Mouse (Mus musculus): ENCODE results near the gene Cox15.

Cox15 gene

DNA sequence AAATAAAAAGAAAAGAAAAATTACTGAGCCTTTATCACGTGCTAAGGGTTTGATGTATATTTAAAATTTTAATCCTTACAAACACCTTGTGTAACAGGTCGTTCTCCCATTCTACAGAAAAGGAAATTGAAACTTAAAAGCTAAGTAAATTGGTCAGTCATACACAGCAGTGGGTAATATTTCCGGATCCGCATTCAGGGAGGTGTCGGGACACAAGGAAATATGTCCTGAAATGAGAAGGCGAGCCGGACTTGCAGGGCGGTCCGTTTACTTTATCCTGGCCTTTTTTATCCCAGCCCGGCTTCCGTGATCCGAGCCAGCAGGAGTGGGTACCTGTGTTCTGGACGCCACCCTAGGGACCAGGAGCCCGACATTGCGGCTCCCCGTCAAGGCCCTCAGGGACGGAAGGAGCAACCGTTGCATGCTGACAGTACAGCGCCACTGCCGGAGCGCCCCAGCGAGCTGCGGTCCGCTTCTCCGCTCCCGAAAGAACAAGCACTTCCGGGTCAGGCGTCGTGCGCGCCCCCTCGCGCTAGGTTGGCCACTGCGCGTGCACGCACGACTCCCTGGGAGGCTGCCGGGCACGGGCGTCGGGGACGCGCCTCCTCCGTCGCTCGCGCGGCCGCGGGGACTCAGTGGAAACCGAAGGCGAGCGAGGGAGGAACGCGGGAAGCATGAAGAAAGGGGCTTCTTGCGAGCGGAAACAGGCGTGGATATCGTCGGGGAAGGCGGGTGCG is at the start of gene Cox15, which contains the start of gene Cutc:
Gene Cox15 (minus strand): TSS at position 512 of the 737 bp plus-strand sequence.
Gene Cutc (plus strand): TSS at position 508 of the 737 bp plus-strand sequence.
- DNase-seq (ENCODE audit: low spot score in 2 of 2) = peak; percentile 92 to 96

DNA sequence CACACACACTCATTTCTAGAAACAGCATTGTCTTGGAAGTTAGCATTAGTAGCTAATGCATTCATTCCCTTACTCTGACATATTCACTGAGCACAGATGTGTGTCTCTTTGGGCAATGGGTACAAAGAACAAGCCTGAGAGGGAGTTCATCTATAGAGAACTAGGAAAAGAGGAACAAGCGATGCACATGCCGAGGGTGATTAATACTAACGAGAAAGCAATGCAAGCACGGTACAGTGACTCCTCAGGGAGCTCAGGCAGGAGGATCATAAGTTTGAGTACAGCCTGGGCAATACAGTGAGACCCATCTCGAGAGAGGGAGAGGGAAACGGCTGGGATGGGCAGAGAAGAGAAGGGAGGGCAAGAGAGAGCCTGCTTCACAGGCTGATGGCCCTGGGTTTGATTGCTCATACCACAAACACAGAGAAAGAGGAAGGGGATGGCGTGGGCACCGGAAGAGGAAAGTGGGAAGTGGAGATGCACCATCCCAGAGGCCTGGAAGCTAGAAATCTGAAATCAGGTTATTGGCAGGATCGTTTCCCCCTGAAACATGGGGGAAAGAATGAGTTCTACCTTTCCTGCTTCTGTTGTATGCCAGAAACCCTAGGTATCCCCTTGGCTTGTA is 48.7 kb upstream of the Cox15 start:
- DNase-seq (ENCODE audit: low spot score in 2 of 2) = no peak

DNA sequence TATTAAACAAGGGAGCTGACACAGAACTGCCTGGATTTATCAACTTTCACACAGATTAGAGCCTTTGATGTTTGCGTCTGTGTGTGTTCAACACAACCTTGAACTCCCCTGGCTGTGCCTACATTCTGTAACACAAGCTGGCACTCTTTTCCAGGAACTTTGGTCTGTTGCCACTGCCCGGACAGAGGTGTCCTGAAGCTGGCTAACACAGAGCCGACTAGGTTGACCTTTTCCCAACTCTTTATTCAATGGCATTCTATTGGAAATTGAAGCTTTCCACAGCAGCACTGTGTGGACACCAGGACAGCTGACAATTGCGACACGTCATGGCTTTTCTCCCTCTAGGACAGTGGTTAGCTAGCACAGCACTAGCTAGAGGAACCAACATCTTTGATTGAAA is 44.4 kb upstream of the Cox15 start:
- DNase-seq (ENCODE audit: low spot score in 2 of 2) = no peak

DNA sequence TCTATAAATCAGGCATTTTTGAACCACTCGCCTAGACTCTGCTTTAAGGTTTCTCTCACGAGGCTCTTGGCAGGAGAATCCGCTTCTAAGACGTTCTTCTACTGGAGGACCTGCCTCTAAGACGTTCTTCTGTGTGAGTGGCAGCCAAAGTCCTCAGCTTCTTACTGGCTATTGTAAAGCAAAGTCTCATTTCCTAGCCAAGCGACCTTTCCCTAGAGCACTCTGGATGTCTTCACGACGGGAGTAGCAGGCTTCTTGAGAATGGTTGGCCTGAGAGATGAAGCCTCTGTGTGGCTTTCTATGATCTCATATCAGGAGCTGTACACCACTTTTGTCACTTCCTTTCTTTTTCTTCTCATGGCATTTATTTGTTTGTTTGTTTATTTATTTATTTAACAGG is 42.7 kb upstream of the Cox15 start:
- DNase-seq (ENCODE audit: low spot score in 2 of 2) = no peak

DNA sequence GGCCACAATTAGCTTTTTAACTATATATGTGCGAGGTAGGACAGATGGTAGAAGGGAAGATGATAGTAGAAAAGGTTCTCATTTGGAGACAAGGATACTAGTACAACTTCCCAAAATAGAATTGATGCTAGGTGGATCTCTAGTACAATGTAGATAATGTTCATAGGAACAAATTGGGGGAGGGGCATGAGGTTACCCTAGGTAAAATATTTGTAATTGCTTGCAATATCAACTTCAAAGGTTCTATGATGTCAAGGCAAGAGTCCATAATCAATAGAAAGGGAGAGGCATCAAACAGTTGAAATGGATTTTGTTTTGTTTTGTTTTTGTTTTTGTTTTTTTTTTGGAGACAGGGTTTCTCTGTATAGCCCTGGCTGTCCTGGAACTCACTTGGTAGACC is 41.2 kb upstream of the Cox15 start:
- DNase-seq (ENCODE audit: low spot score in 2 of 2) = no peak

DNA sequence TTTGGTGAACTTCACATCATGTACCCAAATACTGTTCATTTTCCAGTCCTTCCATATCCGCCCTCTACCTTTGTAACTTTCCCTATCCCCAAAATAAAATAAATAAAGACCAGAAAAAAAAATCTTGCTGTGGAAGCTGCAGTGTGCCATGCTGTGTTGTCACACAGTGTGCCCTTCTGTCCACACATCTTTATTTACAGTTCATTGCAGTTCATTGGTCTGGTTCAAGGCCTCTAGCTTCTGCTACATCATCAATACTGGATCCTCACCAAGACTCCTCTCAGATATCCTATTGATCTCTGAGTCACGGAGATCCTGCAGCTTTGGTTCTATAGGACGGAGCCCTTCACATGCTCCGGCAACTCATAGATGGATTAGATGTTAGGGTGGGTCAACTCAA is 39.7 kb upstream of the Cox15 start:
- DNase-seq (ENCODE audit: low spot score in 2 of 2) = no peak

DNA sequence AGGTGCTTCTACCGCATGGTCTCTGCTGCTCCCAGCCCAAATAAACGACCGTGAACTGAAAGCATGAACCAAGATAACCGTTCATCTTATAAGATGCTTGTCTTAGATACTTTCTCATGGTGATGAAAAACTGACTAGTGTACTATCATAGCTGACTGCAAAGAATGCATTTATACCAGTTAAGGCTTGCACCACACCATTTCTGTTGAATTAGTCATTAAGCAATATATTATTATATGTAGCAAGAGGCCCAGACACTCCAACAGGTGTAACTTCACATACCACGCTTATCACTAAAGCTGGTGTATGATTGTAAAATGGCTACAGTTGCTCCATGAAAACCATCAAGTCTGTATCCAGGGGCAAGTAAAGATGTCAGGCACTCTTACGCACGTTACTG is 37.0 kb upstream of the Cox15 start:
- DNase-seq (ENCODE audit: low spot score in 2 of 2) = no peak

DNA sequence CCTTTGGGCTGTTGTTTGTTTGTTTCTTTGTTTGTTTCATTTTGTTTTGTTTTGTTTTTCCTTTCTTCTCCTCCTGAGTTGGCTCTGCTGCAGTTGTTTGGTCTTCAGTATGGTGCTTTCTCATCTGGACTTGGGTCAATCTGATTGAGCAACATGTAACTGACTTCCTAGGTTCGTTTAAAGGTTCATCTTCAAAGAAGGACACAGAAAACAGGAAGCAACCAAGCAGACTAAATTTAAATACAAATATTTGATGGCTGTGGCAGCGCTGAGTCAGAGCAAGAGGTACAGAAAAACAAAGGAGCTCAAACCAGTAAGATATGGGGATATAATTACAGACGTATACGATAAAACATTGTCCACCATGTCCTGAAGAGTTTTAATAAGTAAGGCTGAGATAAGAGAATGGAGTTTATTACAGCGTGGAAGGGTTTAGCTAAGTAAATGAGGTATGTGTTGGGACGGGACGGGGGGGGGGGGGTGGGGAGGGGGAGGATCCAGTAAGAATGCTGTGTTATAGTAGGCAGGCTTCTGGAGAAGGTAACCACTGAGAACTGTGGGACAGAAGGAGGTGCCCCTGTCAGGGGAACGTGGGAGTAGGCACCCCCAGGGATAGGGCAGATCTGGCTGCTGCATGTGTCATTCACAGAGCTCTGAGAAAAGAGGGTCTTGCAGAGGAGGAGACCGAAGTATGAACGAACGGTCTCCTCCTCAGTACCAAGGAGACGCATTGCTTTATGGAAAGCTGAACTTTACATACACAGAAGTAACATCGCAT is 33.6 kb upstream of the Cox15 start:
- DNase-seq (ENCODE audit: low spot score in 2 of 2) = no peak

DNA sequence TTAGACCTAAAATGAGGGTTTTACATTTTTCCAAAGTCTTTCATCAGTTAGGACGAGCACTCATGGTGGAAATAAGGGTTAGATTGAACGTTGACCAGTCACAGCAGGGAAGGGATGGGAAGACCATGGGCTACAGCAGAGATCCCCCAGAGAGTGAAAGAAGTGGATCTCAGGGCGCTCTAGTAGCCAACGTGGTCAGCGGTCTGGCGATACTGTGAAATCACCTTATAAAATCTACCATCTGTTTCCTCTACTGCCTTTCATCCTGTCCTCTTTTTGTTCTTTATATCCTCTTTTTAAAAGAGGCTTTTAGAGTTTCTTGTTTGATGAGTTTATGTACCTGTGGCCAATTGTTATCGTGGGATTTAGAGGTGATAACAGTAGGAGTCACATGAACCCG is 32.0 kb upstream of the Cox15 start:
- DNase-seq (ENCODE audit: low spot score in 2 of 2) = no peak

DNA sequence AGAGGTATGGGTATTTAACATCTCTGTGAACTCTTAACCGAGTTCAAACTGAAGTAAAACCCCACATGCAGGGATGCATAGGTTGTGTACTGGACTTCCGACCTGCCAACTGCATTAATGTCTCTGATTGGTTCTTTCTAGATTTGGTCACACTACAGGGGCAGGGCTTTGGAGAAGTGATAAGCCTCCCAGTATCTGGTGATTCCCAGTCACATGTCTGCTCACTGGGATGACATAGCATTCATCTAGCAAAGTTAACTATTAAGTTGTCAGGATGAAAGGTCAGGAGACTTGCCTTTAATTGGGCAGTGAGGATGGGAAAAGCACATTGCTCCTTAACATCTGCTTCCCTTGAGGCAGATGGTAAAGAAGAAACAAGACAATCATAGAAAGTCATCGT is 29.2 kb upstream of the Cox15 start, which contains the start of gene Abcc2:
Gene Abcc2 (plus strand): TSS at position 213 of the 400 bp plus-strand sequence.
- no peak for DNase-seq (ENCODE audit: low spot score in 2 of 2)

DNA sequence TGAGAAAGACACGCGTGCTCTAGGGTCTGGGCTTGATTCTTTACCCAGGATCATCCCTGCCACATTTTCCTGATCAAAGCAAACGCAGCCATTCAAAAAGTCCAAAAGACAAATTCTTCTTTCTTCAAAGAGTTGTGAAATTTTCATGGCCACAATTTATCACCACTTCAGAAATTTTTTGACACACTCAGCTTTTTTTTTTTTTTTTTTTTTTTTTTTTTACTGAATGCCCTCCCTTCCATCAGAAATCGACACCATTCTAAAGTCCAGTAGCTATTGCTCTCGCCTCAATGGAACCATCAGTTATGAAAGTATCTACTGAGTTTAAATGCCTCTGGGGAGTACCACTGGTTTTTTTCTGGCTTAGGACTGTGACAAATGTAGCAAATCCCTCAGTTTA is 27.6 kb upstream of the Cox15 start:
- DNase-seq (ENCODE audit: low spot score in 2 of 2) = no peak

DNA sequence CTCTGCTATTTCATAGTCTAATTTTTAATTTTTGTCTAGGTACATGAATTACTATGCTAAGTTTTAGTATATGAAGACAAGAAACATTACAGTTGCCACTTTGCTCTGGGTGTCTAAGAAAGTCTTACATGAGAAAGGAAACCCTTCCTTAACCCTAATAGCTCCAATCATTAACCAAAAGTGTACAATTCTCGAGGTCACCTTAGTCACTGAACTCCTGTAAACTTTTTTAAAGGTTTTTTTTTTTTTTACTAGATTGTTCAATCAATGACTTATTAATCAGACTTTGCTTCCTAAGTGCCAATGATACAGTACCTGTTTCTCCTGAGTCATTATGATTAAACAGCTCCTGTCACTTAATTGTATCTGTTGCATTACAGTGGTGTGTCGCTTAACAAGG is 24.5 kb upstream of the Cox15 start:
- DNase-seq (ENCODE audit: low spot score in 2 of 2) = no peak

DNA sequence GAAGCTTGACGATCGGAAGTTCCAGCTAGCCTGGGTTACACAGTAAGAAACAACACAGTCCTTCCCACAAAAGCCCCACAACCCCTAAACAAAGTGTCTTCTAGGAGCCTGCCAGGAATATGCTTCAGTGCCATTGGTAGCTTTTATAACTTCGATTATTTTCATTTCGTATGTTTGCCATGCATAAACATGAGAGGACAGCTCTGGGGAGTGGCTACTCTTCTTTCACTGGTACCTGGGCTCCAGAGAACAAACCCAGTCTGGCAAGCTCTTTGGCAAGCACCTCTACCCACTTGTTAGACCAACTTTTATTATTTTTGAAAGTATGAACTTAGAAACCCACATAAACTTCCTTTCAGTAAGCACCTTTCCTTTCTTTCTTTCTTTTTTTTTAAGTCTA is 23.8 kb upstream of the Cox15 start:
- DNase-seq (ENCODE audit: low spot score in 2 of 2) = no peak

DNA sequence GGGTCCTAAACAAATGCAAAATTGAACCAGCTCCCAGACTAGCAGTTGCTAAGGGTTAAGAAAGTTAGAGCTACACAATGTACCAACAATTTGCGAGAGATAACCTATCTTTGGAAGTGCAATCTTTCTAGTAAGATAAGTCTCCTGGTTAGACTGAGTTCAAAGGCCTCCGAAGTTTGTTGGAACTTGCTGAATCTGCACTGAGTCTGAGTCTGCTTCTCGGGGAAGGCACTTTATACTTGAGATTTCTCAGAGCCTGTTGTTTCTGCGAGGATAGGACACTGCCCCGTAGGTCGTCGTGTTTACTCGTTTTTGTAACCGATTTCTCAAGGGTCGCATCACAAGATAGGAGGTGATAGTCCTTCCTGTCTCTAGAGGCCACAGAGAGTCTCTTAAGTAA is 22.6 kb upstream of the Cox15 start:
- DNase-seq (ENCODE audit: low spot score in 2 of 2) = no peak

DNA sequence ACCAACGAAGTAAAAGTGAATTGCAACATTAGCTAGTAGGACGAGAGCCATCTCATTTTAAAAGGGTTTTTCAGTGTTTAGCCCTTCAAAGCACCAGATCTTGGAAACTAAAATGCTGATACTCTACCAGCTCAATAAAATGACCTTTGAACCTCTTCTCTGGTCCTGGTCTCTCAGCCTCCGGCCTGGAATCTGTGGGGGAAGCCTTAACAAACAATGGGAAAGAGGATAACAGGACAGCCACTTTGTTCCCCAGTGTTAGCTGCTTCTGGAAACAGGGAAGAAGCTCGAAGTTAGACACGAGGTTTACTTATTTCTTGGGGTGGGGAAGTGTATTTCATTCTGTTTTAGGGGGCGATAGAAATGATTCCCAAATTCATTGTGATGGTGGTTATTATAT is 19.5 kb upstream of the Cox15 start:
- no peak for DNase-seq (ENCODE audit: low spot score in 2 of 2)

DNA sequence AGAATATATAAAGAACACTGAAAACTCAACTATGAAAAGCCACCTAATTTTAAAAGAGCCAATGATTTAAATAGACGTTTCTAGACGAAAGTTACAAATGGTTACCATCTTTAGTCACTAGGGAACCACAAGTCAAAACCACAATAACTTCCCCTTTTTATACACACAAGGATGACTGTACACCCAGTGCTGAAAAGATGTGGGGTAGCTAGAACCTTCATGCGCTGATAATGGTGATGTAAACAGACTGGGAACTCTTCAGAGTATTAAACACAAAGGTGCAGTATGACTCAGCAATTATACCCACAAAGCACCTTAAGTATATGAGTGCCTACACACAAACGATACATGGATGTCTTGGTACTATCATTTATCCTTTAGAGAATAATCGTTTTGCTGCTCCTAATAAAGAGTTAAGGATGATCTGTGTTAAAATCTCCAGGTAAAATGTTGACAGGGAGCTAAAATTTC is 18.7 kb upstream of the Cox15 start:
- no peak for DNase-seq (ENCODE audit: low spot score in 2 of 2)

DNA sequence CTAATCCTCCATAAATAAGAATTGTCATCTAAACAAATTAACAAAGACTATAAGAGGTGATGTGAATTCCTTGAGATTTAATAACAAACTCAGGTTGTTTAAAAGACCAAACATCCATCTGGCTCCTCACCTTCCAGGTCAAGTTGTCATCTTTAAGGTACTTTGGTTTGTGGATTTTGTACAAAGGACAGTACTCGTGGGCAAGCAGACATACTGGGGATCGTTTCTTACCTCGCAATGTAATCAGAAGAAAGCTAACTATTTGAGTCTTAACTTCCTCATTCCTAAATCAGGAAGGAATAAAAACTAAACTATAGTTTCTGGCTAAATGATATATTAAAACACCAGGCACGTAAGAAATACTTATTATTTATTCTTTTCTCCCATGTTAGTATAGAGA is 17.8 kb upstream of the Cox15 start:
- no peak for DNase-seq (ENCODE audit: low spot score in 2 of 2)

DNA sequence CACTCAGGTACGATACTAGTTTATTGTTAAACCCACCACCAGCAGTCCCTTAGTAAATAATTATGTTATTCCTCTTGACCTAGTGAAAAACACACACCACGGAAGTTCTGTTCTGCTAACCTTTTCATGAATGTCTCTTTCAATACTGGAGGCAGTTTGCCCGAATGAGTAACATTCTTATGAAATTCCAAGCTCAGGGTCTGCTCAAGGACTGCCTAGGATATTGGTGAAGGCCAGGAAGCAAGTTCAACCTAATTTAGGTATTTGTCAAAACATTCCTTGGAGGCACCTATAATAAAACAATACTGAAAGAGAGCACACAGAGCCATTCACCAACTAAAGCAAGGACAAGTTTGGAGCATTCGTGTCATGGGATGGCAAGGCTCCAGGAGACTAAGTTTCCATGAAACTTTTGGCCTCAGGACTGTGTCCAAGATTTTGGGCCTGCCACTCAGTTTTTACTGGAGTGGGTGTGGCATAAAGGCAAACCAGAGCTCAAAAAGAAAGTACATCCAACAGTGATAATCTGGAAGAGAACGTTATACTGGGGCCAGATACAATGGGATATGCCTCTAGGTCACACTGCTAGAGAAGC is 16.7 kb upstream of the Cox15 start:
- DNase-seq (ENCODE audit: low spot score in 2 of 2) = no peak

DNA sequence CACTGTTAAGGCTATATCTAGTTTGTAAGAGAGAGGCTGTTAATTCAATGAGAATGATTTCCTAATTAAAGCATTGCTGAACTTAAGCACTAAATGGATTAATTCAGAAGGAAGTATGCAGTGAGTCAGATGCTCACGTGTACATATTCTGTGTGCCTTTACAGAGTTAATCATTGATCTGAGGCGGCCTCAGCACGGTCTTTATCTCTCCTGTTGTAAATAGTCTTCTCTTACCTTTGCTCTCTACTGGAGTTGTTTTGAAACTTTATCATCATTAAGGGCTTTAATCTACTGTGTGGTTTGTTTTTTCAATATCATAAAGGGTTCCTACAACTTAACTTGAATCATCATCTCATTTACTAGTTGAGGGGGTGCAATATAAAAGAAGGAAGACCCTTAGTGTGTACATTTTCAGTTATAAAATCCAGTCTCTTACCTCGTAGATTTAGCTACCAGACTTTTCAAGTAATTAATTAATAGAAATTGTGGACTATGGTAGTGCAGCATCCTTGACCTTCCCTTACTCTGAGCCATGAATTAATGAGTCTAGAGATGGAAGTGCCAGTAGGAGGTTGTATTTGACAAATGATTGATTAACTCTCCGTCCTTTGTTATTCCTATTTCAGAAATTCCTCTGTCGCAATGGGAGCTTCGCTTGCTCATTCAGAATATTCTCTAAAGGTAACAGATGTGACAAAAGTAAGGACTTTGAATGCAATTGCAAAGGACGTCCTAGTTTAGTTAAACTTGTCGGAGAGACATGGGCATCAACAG is 14.9 kb upstream of the Cox15 start:
- DNase-seq (ENCODE audit: low spot score in 2 of 2) = no peak

DNA sequence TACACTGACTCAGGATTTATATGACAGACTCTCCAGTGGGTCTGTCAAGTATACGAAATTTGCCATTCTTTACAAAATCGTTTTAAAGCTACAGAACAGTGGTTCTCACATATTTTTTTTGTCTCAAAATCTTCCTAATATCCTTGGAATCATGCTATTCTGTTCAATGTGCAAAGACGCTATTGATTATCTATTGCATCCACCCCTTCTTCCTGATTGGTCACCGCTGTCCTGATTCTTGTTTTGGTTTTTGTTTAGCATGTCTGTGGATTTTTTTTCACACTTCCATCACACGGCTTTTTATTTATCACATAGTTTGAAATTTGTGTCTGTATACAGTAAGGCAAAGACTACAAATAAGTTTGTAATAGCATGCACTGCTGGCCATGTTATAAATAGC is 13.7 kb upstream of the Cox15 start:
- DNase-seq (ENCODE audit: low spot score in 2 of 2) = no peak

DNA sequence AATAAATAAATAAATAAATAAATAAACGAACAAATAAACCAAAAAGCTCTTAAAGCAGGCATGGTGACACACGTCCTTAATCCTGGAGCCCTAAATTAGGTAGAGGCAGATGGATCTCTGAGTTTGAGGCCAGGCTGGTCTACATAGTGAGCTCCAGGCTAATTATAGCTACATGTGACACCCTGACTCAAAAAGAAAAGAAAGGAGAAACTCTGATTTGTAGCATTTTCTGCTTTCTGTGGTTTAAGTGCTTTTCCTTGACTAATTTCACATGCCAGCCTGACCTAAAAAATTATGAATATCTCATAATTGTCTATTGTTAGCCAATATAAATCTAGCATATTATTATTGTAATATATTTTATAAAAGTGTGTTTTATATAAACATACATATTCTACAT is 9.6 kb upstream of the Cox15 start:
- DNase-seq (ENCODE audit: low spot score in 2 of 2) = no peak
